Mouse (Mus musculus) c-Kit-positive CD71-negative TER-119-negative erythroid progenitor cells, embryonic 14.5 days (primary cell): Measurements from ENCODE around the gene Apln.

ENCODE experiments used
- DNase-seq: peaks from one replicate; pipeline ENCODE4 v3.0.0-alpha.2; 2013; ENCODE audit warnings: low read depth

The Apln gene

DNA sequence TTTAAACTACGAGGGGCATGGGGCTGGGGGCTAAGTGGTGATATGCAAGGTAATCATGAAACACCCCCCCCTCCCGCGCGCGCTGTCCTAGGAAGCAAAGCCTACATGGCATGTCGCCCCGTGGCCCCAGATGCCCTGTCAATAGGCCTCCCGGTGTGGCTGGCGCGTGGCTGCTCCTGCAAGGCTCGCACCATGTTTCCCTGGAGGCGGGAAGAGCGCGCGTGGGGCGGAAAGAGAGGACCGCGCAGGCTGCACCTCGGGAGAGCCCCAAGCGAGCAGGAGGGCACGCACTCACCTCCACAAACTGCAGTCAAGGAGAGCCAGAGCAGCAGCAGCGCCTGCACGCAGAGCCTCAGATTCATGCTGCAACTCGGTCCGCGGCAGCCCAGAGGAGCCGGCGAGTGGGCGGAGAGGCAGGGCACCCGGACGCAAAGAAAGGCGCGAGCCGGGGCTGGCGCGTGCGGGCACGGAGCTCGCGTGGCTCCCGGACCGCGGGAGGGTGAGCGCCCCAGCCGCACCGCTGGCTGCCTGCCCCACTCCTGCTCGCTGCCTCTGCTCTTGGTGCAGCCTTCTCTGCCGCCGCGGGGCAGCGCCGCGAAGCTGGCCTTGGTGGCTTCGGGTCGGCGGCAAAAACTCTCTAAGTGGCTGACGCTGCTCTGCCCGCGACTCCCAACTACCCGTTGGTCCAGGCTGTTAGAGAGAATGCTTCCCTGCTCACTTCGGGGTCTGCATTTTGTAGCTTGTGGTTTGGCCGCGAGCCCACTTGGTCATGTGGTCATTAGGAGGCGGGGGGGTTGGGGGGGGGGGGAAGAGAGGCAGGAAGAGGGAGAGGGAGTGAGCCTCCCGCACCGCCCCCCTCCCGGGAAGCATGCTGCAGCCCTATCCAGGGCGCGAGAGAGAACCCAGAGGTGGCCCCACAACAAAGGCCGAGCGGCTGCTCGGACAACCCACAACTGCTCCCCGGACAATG is at the start of gene Apln:
TSS of gene Apln (minus strand) at position 710 of the 970 bp plus-strand sequence.
- DNase-seq = no peak

DNA sequence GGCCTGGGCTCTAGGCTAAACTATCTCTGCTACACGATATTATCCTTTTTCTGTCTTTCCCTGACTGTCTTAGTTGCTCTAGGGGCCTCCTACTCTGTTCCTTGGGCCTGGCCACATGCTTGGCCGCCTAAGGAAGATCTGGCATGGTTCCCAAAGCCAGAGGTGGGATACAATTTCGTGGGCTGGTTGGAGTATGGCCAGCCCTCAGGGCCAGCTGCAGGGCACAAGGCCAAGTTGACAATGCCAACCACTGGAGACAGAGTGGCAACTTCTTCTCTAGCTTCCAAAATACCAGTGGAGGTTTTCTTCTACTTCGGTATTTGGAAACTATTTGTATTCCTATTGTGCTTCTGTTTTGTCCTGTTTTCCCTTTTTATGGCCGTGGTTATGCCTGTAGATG is 47.7 kb upstream of the Apln start:
- DNase-seq = no peak

DNA sequence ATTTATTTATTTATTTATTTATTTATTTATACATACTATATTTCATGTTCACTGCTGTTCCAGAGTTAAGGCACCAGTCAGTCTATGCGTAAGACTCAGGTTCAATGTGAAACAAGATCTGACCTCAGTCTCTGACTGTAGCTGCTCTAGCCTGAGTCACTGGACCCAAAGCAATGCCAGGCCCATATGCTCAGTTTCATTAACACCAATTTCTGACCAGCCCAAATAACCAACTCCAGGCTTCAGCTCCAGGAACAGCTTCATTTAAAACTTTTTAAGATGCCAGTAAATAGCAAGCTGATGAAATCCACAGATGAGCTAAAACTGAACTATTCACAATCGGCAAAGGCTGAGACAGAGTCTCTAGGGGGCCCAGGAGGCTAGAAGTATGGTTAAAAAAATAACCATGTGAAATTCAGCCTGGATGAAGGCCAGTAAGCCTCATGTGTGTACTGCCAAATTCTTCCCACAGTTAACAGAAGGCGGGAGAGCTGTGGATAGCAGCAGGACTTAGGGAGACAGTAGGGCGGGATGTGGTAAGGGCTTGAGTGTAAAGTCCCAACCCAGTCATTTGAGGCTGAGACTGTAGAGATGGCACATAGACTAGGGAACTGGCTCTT is 42.3 kb upstream of the Apln start:
- DNase-seq = no peak

DNA sequence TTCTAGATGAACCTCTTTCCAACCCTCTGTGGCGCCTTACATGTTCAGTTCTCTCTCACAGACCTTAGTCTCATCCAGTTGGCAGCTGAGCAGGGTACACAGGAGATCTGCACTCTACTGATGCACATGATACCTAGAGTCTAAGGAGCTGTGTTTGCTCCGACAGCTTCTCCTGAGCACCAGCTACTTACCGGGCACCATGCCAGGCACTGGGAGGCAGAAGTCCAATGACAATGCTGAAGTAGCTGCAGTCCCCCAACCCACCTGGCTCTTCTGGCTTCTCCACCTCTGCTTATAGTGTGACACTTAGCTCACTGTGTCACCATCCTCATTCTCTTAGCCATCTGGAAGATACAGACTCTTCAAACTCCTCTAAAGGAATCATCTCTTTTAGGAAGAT is 40.0 kb upstream of the Apln start:
- DNase-seq = no peak

DNA sequence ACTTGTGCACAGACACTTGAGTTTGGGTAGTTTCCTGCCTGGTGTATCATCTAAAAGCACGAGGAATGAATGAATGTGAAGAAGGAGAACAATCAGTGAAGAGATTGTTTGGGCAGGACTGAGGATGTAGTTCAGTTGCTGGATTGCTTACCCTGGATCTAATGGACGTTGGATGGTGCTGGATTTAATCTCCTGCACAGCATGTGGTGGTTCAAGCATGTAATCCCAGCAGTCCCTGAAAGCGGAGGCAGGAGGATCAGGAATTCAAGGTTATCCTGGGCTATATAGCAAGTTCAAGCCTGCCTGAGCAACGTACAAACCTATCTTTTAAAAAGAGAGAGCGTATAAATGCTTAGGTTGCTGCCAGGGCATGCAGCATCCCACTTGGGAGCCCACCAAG is 37.7 kb upstream of the Apln start:
- no peak for DNase-seq

DNA sequence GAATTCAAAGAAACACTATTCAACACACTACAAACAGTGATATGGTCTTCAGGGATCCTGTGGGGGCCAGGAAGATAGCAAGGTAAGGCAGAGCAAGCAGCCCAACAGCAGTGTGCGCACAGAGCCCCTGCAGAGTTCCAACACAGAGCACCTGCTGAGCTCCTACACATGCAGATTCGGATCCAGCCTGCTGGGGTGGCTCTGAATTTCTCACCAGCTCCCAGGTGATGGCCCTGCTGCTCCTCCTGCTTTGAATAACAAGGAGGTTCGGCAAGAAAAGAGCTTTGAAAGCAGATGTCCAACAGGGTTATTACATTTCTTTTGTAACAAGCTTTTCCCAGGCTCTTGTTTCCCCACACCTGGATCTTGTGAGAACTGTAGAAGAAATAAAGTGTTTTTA is 37.3 kb upstream of the Apln start:
- no peak for DNase-seq

DNA sequence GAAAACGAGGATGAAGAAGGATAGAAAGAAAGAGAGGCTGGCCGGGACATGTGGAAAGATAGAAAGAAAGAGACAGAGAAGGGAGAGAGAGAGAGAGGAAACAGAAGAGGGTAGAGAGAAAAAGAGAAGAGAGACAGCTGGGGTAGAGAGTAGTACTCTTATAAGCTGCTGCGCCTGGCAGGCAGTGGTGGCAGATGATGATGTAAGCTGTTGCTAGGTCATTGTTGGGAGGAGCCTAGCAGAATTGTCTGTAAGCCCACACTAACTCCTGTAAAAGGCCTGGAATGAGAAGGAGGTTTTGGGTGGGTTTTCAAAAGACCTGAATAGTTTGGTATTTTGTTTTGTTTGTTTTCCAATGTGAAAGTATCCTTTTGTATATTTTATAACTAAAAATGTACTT is 32.2 kb upstream of the Apln start:
- no peak for DNase-seq

DNA sequence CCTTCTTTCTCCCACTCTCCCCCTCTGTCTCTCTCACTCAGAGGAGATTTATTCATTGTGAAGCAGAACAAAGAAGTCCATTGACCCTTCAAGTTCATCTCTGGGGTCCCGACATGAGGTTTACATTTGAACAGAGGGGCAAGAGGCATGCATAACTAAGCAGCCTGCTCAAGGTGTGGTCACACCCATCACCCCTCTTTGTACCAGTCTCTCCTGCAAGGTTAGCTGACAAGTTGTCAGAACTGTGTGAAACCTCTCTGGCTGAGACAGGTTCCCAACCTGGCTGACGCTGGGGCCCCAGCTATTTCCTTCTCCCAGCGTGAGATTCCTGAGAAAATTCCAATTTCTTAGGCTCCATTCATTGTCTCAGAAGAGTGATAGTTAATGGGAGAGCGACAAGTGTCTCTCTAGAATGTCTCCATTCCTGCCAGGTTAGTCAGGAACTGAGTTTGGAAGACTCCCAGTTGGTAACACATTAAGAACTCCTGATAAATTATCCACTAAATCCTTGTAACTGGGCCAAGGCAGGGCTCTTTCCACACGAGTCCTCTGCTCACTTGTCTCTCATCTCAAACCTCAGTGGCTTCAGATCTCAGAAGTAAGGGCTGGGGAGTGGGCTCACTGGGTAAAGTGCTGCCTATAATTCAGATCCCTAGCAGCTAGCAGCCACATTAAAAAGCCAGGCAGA is 29.7 kb upstream of the Apln start:
- DNase-seq = no peak

DNA sequence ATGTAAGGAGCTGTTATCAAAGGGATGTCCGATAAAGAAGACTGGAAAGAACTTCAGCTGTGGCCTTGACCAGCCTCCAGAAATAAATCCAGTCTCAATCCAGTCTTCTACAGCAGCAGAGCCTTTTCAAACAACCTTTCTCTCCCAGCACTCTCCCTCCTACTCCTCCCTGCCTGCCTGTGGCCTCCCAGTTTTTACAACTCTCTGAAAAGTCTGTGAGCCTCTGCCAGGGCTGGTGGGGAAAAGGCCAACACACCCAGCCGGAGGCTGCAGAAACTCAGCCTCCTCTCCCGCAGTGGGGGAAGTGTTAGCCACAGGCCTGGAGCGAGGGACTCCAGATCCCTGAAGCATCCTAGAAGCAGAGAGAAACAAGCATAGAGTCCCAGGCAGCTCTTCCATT is 27.8 kb upstream of the Apln start:
- DNase-seq = no peak

DNA sequence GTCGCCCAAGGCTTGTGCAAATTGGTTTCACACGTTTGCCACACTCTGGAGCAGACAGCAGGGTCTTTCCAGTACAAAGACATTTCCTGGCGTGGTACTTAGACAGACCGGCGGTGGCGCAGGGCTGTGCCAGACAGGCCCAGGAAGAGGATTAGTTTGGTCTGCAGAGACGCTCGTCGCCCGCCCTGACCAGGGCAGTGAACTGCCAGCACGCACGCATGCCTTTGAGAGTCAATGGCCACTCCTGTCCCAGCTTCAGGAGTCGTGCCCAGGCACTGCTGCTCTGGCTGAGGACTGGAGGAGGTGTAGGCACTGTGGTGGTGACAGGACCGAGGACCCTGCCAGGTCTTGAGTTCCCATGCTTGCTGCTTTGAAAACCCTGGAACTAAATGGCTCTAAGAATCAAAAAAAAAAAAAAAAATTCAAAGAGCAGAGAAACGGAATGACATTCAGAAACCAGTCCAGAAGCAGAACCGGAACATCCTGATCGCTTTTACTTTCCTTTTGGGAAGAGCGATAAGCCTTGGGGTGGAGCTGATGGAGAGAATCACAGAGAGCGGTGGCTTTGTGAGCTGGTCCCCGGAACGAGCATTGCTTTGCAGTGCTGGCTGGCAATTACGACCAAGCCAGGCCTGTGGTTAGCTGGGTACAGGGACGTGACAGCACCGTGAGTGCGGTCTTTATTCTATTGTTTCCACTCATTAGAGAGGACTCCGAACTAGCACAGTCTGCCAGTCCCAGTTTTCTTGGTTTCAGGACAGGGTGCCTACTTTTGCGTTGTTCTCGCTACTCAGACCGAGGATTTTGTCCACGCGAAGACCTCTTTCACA is 19.7 kb upstream of the Apln start:
- DNase-seq = no peak

DNA sequence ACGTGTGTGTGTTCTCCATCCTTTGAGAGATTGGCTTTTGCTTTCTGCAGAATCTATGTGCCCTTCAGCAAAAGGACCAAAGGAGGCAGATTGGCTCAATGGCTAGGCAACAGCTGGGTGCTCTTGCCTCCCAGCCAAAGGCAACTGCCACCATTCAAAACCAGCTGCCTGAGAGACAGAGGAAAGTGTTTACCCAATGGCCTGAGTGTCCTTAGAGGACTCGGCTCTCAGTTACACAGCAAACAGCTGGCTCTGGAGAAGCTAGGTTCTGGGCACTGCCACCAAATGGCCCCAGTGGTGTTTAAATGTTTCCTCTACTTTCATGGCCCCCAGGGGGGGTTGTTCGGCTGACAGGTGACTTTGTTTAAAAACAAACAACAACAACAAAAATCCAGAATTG is 19.1 kb upstream of the Apln start:
- no peak for DNase-seq

DNA sequence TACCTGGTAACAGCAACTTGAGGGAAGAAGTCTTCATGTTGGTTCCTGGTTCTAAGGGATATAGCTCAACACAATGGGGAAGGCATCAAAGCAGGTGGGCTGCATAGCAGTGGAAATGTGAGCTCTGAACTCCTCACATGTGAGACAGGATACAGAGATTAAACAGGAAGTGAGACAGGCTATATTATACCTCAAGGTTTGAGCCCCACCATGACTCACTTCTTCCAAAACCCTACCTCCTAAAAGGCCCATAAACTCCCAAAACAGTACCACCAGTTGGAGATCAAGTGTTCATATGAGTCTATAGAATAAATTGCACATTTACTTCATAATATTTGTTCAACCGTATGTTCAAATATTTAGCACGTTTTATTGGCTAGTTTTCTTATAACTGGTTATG is 11.7 kb upstream of the Apln start:
- DNase-seq = no peak

DNA sequence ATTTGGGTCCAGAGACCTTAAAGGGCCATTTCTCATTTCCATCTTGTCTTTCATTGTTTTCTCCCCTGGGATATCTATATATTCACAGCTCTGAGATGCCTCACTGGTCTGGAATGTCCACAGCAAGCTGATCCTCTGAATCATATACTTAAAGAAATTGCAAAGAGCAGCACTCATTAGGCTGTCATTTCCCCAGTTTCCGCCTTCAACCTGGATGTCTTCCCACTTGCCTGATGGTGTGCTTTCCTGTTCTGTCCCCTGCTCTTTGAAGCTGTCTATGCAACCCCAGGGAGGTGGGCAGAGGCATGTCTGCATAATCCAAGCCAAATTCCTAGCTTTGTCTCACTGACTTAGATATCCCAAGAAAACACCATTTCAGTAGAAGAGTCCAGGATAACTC is 9.6 kb upstream of the Apln start:
- DNase-seq = no peak

DNA sequence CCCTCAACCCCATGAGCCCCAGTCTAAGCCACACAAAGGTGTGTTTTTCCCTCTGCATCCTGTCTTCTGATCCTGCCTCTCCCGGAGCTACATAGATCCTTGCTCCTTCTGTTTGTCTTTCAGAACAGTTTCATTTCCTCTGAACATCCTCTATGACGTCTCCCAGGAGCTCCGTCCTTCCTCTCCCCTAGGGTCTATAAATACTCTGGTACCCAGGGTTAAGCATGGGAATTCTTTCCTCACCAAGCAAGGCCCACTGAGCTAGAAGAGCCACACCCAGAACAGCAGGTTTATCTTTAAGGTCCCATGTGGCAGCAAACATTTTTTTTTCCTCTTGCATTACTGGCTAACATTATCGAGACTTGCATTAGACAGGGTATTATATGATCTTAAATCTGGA is 8.1 kb upstream of the Apln start:
- DNase-seq = no peak

DNA sequence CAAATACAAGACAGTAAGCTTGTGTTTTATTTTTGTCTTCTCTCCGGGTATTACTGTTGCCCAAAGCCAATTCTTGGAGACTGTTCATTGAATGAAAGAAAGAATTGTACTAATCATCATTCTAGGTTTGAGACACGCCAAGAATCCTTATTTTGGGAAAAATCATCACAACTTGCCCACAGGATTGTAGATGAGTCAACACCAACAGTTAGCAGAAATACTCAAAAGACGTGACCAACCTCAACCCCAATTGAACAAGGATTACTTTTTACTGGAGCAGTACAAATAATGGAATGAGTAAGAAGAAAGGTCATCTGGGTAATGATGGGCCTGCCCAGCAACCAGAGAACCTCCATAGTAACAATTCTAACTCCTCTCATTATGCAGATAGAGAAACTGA is 5.7 kb upstream of the Apln start:
- DNase-seq = no peak

DNA sequence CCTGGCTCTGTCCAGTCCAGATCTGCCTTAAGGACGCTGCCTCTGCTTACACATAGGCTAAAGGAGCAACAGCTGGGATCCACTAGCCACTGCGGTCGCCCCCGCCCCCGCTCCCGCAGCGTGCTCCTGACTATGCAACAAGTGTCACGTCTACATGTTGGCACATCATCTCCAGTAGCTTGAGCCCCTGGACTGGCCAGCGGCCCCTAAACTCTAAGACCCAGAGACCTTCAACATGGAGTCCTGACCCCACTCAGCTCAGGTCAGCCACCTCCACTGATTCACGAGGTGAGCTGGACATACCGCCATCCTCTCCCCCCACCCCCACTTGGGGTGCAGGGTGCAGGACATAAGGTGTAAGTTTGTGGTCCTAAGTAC is 898 bp downstream of the Apln start:
- no peak for DNase-seq

DNA sequence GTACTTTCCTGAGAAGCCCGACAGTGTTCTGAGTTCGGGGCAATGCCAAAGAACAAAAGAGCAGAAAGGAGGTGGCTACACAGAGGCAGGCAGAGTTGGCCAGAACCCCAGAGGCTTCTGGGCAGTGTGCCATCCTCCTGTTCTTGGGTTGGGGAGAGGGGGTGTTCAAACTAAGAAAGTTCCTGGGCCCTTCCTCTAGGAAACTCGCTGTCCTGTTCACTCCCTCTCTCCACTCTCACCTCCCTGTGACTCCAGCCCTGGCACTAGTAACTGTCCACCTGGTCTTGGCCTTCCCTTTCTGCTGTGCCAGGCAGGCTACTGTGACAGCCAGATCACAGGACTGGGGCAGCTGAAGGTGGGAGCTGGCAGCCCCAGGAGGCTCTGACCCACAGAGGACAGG is 1.6 kb downstream of the Apln start:
- DNase-seq = no peak

DNA sequence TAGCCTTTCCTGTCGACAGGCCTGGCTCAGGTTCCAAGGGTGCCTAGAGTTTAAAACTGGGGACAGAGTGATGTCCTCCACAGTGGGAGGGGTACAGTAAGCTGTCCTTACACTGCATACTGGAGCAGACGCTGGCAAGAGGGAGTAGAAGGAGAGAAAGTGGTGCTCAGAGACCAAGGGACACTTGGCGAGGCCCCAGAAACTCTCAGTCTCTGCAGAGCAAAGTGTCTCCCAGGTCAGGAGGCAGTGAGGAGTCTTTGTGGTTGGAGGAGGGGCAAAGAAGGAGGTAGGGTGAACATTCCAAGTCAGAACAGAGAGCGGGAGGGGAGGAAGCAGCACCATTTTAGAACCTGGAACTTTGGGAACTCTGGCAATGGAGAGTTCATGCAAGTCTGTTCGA is 2.8 kb downstream of the Apln start:
- DNase-seq = no peak

DNA sequence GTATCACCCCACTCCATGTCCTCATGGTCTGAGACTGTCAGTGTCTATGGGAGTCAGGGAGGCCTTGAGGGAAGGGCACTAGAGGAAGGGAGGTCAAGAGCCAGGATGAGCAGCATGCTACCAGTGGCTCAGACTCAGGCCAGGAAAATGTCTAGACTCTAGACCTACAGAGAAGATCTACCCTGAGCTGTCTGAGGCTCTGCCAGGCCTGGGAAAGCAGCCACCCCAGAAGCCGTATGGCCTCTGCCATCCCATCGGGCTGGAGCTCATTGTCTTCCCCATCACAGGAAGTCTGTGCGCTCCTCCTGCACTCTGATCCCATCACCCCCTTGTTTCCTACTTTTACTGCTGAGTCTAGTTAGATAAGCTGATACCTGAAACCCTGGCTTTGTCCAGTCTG is 4.1 kb downstream of the Apln start:
- DNase-seq = no peak

DNA sequence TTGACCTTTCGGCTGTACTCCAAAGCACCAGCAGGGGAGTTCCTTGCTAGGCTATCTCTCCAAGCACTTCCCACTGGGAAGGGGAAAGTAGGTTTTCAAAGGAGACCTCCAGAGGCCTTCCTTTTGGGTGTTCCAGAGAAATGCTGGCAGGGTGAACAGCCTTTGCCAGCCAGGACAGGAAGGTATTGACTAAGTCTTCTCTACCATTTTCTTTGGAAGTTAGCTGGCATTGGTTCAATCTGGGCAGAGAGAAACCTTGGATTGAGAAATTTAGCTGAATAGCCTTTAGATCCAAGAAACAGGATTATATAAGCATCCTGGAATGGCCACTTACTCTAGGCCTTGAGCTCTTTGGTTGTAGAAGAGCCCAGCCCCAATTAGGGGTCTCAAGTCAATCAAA is 11.8 kb downstream of the Apln start:
- DNase-seq = no peak

DNA sequence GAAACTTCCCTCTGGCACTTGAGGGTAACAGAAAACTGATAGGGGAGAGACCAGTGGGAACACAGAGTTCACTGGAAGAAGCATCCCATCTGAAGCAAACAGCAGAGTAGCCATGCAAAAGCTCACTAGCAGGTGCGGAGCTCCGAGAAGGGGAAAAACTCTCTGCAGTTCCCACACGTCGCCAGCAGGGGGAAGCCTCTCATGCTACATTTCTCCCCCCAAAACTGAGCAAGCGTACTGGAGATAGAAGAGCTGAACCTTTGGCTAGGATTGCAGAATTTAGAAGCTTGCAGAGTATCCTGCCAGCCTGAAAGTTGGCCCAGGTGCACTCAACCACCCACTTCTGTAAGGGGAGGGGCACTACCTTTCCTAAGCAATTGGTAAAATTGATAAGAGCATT is 14.7 kb downstream of the Apln start:
- DNase-seq = peak; percentile 39

DNA sequence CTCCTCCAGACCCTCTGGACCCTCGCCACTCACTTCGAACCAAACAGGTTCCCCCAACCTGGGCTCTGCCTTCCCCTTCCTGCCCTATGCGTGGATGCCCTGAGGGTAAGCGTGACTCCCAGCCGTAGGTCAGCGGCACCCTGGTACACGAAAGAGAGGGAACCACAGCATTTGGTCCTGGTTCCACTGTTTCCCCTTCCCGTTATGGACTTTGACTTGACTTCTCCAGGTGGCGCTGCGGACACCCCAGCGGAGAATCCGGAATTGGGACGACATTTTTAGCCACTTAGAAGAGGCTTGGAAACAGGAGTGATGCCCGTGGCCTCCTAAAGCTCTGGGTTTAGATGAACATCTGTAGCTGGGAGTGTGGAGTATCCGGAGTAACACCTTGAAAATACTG is 15.3 kb downstream of the Apln start:
- no peak for DNase-seq
